Mouse (Mus musculus): Measurements from ENCODE around the gene Fam208a. TPM values are rescaled to one million over a fixed set of nuclear protein-coding genes. Genes with fewer than 3 reads are reported as not detected.

Gene Fam208a
- total RNA-seq (2021) = 10 to 100 TPM; 25.9 to 27.5 TPM
- long read RNA-seq, experiment 1, partial matches to known transcripts = 4 of 5 reads
- long read RNA-seq, experiment 1, other reads (novel, unspliced or antisense) = 1 of 5 reads
- long read RNA-seq, experiment 2, partial matches to known transcripts = 1 of 6 reads
- long read RNA-seq, experiment 2, other reads (novel, unspliced or antisense) = 5 of 6 reads

- peak; percentile 92 for DNase-seq (ENCODE audit: low spot score in 2 of 2)
Observed at GRCm38 (mm10) chr14:27428573-27428972, at the start of gene Fam208a. Gene Fam208a (plus strand): TSS chr14:27428834.

DNA sequence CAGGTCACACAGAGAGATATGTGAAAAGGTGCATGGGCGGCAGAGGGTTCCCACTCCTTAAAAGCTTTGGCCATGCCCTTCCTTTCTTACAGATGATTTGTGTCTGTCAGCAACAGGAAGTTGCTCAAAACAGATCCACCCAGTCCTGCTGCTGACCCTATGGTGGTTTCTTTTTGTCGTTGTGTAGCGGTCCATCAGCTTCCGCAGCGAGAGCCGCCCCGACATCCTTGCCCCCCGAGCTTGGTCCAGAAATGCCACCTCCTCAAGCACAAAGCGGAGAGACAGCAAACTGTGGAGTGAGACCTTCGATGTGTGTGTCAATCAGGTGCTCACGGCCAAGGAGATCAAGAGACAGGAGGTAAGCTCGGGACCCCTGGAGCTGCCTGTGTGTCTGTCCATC lies 49.2 kb upstream of the Fam208a start:
- no peak for DNase-seq (ENCODE audit: low spot score in 2 of 2)

DNA sequence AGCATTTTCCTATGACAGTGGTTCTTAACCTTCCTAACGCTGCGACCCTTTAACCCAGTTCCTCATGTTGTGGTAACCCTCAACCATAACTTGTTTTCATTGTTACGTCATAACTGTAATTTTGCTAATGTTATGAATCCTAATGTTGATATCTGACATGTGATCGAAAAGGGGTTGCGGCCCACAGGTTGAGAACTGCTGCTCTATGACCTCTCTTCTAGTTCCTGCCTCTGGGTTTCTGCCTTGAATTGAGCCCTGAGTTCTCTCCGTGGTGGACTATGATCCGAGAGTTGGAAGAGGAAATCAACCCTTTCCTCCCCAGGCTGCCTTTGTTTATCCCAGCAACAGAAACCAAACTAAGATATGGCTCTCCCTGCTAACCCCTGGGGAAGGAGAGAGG lies 47.2 kb upstream of the Fam208a start:
- DNase-seq (ENCODE audit: low spot score in 2 of 2) = no peak

DNA sequence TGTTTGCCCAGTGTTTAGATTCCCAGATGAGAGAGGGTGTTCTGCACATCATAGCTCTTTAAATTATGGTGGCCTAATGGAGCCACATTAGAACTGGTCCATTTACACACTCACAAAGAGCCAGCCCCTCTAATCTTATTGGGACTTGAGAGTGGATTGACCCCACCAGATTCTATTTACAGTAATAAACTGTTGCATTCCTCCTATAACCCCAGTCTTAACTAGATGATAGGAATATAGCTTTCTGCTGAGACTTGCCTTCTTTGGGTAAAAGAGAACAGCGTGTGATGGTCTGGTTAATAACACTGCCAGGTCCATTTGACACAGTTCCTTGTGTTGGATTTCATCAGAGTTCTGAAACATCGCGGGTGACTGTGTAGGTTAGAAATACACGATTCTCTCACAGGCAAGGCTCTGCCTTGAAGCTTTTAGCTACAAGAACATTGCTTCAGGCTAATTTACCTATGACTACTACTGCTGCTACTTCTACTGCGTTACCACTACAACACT lies 45.3 kb upstream of the Fam208a start:
- DNase-seq (ENCODE audit: low spot score in 2 of 2) = no peak

- DNase-seq (ENCODE audit: low spot score in 2 of 2) = no peak
Observed at GRCm38 (mm10) chr14:27384143-27384542, 44.5 kb upstream of the Fam208a start.

DNA sequence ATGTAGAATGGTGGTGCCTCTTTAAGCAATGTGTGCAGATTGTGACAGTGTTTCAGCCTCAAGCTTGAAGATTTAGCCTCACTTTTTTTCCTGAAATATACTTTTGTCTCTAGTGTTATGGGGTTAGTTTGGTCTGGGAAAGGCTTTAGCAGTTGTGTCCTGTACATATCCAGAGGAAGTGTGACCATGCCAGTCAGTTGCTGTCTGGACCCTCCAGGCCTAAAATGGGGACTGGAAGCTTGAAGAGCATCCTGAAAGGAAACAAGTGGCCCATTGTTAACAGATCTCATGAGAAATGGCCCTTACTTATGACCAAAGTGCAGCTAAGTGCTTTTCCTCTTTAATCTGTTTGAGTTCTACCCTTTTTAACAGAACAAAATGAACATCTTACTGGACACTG lies 40.0 kb upstream of the Fam208a start:
- no peak for DNase-seq (ENCODE audit: low spot score in 2 of 2)

GRCm38 (mm10) chr14:27389722-27390121 lies 38.9 kb upstream of the Fam208a start:
- no peak for DNase-seq (ENCODE audit: low spot score in 2 of 2)

GRCm38 (mm10) chr14:27390663-27391062 lies 38.0 kb upstream of the Fam208a start:
- DNase-seq (ENCODE audit: low spot score in 2 of 2) = no peak

DNA sequence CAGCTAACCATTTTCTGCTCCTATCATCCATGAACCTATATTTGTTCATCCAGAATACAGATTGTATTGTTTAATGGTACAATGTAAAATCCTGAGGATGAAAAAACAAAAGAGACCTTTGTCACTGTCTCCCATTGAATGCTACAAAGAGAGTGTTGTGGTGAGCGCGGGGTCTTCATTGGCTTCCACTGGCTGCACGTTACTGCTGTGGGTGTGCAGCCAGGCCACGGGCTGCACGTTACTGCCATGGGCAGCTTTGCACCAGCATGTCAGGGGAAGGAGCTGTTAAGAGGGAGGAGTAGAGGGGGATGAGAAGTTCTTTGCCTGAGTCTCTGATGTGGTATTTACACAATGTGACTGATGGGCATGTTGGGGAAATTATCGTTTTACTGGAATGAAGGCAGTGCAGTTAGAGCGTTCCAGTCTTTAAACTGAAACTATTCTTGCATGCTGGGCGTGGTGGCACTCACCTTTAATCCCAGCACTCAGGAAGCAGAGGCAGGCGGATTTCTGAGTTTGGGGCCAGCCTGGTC lies 36.8 kb upstream of the Fam208a start:
- DNase-seq (ENCODE audit: low spot score in 2 of 2) = no peak

DNA sequence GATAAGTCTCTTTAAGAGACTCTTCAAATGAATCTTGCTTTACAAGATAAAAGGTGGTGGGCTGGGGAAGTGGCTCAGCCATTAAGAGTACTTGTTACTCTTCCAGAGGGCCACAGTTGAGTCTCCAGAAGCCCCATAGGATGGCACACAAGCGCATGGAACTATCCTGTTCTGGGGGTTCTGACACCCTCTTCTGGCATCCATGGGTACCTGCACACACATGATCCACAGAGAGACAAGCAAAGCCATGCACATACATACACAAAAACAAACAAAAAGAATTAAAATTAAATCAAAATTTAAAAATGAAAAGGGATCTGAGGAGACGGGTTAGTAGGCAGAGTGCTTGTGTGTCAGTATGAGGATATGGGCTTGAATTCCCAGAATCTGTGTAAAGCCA lies 36.0 kb upstream of the Fam208a start:
- no peak for DNase-seq (ENCODE audit: low spot score in 2 of 2)

DNA sequence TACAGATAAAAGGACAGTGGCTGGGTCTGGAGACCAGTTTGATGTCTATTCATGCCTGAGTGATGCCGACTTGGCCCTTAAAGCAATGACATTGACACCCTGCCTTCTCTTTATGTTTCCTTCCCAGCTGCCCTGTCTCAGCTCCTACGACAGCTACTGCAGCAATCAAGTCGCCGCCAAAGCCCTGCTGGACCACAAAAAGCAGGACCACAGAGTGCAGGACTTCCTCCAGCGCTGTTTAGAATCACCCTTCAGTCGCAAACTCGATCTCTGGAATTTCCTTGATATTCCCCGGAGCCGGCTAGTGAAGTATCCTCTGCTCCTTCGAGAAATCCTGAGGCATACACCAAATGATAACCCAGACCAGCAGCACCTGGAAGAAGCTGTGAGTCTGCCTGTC lies 34.8 kb upstream of the Fam208a start:
- DNase-seq (ENCODE audit: low spot score in 2 of 2) = no peak

- no peak for DNase-seq (ENCODE audit: low spot score in 2 of 2)
Observed at GRCm38 (mm10) chr14:27396424-27396823, 32.2 kb upstream of the Fam208a start.

- DNase-seq (ENCODE audit: low spot score in 2 of 2) = no peak
Observed at GRCm38 (mm10) chr14:27397526-27397925, 31.1 kb upstream of the Fam208a start.

- DNase-seq (ENCODE audit: low spot score in 2 of 2) = no peak
Observed at GRCm38 (mm10) chr14:27400495-27400894, 28.1 kb upstream of the Fam208a start.

DNA sequence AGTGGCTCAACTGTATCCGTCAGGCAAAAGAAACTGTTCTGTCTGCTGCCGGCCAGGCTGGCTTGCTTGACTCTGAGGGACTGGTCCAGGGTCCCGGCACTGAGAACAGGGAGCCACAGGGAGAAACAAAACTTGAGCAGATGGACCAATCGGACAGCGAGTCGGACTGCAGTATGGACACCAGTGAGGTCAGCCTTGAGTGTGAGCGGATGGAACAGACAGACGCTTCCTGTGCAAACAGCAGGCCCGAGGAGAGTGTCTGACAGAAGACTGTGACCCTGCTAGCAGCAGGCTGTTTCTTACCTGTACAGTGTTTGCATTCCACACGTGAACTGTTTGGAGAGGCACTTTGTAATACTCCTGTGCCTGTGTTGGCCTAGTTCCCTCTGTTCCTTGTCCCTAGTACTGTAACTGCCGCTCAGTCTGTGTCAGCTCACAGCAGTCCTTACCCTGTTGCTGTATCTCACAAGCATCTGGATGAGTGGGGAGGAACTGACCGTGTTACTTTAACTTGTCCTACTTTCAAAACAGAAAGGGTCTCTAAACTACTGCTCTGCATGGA lies 26.8 kb upstream of the Fam208a start:
- DNase-seq (ENCODE audit: low spot score in 2 of 2) = no peak

- no peak for DNase-seq (ENCODE audit: low spot score in 2 of 2)
Observed at GRCm38 (mm10) chr14:27402332-27403250, 26.0 kb upstream of the Fam208a start.

GRCm38 (mm10) chr14:27405452-27405851 lies 23.2 kb upstream of the Fam208a start:
- DNase-seq (ENCODE audit: low spot score in 2 of 2) = no peak

GRCm38 (mm10) chr14:27405947-27406346 lies 22.7 kb upstream of the Fam208a start:
- no peak for DNase-seq (ENCODE audit: low spot score in 2 of 2)

DNA sequence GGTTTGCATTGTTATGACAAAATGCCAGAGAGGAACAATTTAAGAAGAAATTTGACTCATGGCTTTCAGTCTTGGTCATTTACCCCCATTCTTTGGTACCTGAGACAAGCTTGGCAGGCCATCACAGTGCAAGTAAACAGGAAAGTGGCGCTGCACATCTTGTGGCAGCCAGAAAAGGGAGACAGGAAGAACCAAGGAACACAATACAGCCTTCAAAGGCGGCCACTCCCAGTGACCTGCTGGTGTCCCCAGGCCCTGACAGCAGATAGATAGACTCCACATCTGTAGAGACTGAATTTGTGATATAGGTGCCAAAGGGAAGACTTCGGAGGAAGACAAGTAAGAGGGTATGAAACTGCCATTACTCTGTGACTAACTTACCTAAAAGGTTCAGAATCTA lies 20.4 kb upstream of the Fam208a start:
- no peak for DNase-seq (ENCODE audit: low spot score in 2 of 2)

DNA sequence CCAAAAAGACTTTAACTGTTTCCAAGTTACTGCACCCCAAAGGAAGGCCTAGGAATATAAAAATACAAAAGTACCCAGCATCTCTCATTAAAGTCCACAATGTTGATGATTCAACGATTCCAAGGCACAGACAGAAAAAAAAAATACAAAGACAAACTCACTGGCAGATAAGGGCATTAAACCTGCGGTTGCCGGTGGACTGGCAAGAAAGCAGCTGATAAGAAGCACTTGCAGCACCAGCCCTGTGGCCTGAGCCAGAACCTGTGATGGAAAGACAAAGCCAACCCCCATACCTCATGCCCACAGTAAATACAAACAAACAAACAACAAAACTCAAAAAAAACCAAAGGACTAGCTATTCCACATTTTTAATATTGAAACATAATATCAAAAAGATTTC lies 19.0 kb upstream of the Fam208a start:
- no peak for DNase-seq (ENCODE audit: low spot score in 2 of 2)

DNA sequence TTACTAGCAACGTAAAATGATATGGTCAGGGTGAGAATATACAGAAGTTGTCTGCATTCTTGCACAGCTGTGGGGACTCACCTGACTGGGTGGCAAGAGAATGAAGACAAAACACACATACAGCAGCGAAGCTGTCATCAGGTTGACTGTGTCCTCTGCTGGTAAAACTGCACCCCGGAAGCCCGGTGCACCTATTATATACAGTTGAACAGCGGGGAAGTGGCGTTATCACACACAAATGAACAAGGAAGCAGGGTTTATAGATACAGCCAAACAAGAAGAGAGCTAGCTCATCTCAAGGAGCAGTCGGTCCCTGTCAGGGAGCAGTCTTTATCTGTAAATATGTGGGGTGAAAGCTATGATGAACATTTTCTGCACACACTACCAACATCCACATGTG lies 17.1 kb upstream of the Fam208a start:
- DNase-seq (ENCODE audit: low spot score in 2 of 2) = no peak

DNA sequence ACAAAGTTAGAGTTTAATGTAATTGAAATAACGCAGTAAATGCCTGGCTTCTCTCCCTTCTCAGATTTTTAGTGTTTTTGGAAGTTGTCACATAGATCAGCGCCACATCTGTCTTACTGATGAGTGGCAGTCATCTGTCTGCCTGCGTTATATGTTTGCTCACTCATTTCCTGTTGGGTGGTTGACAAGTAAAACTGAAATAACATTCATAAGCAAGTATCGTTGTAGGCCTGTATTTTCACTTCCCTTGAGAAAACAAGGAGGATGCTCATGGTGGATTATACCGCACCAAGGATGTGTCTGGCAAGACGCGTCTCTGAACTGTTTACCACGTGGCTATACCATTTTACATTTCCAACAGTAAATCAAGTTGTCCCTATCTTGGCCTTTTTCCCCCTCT lies 15.9 kb upstream of the Fam208a start:
- no peak for DNase-seq (ENCODE audit: low spot score in 2 of 2)
